Mouse (Mus musculus): ENCODE measurements around the gene Uqcrq.
A peak's percentile ranks its signal among the peaks of the same experiment; 100 is the strongest.

The Uqcrq gene

GRCm38 (mm10) chr11:53393856-53394255 lies 36.8 kb downstream of the Uqcrq start:
- no peak for DNase-seq

- no peak for DNase-seq
These were observed 46.7 kb downstream of the Uqcrq start for GRCm38 (mm10) chr11:53383758-53384428.

GRCm38 (mm10) chr11:53378918-53379317 lies 51.7 kb downstream of the Uqcrq start:
- peak; percentile 11 for DNase-seq
